Mouse (Mus musculus) cerebellum, adult 2 months (tissue): ENCODE results near the gene Med21.

Experiments
- CTCF ChIP-seq: fragments of 200-500 bp; IDR thresholded peaks from 2 replicates; pipeline ENCODE4 v1.5.1; 2011; ENCODE audit warnings: low read depth, mild to moderate bottlenecking, control low read depth, low read length, moderate library complexity, borderline replicate concordance; ENCODE audit not compliant: insufficient read depth
- POLR2A ChIP-seq: fragments of 200-500 bp; IDR thresholded peaks from 2 replicates; pipeline ENCODE4 v1.6.1; 2011; ENCODE audit warnings: low read length, control low read depth, borderline replicate concordance; ENCODE audit not compliant: insufficient read depth

DNA sequence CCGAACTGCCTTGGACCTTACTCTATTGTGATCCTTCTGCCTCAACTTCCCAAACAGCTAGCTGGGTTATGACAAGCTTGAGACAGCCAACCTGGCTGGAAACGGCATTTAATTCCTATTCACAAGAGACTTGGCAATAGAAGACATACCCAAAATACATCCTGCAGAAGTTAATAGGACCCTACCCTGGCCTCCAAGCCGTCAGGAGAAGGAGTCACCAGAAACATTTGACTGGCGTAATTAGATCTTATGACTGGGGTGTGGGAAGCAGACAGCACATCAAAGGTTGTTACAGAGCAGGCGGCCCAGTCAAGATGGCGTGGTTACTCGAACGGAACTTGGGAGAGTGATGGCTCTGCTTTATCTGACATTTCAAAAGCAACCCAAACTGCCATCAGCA, 10.5 kb upstream of the Med21 start:
- TF ChIP-seq POLR2A (no peak), CTCF (no peak)
